19 mouse cellular contexts compared by ENCODE assay signal in the genomic region with DNA sequence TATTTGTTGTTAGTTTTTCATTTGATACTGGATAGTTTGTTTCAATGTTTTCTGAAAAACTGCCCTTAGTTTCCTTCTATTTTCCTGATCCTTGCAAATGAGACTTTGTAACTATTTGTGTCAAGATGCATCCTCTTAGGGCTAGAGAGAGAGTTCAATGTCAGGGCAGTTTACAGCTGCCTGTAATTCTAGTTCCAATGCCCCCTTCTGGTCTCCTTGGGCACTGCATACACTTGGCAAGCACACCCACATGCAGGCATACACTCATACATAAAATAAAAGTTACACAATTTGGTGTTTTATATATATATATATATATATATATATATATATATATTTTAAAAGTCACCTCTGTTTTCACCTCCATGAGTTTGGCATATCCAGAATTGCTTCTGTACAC. TPM values are rescaled to one million over a fixed set of nuclear protein-coding genes. Genes with fewer than 3 reads are reported as not detected.
DNase-seq lines count a peak whose midpoint lies in the region; TF ChIP-seq lines count a peak whose summit lies in the region.
"Had no signal": no experiment of that assay in that cellular context is flagged by ENCODE, and none has a peak within 500 bp of the region (broad histone marks: within the 10 kb centered on the region; RNA-seq: fewer than 3 reads in every experiment).

No protein-coding gene starts in this region.

- TF ChIP-seq CTCF in layer of hippocampus, adult 2 months (conservative IDR thresholded peaks at IDR 0.05): peak; percentile 49
- TF ChIP-seq CTCF in ES-Bruce4 (IDR thresholded peaks at IDR 0.05; ENCODE audit: low read depth, low read length): peak; percentile 2
- 0 out of 2 replicates have a peak, but pooled peaks have one; percentile 10 for TF ChIP-seq CTCF in bone marrow, adult 2 months (IDR thresholded peaks at IDR 0.05; ENCODE audit: control insufficient read depth, insufficient read depth, low read length)

- no peaks in the 10 kb centered on the region for H3K27me3 ChIP-seq in ES-Bruce4 (ENCODE audit: control insufficient read depth, insufficient read depth, low read length, poor library complexity, severe bottlenecking)

- H3K4me1 ChIP-seq in ES-Bruce4 (ENCODE audit: control insufficient read depth, insufficient read depth, low read length): no peaks in the 10 kb centered on the region
- peaks cover 1% of the 10 kb centered on the region; the same call in 1 of the 2 replicates for H3K4me1 ChIP-seq in bone marrow, adult 2 months (ENCODE audit: control insufficient read depth, insufficient read depth, low read length)

- TF ChIP-seq EP300 in ES-Bruce4 (IDR thresholded peaks at IDR 0.05; ENCODE audit: insufficient read depth, low read depth, low read length): no peak

- no peak for TF ChIP-seq POLR2A in ES-Bruce4 (IDR thresholded peaks at IDR 0.05; ENCODE audit: insufficient read depth, low read length)
- TF ChIP-seq POLR2A in bone marrow, adult 2 months (IDR thresholded peaks at IDR 0.05; ENCODE audit: borderline replicate concordance, control insufficient read depth, low read depth, low read length): no peak

- H3K9ac ChIP-seq in ES-Bruce4 (ENCODE audit: low read depth, poor library complexity, severe bottlenecking): no peak overlapping the region
- H3K9ac ChIP-seq: forebrain, postnatal 0 days; lung, embryonic 14.5 days had no signal

- no peak overlapping the region for H3K27ac ChIP-seq in layer of hippocampus, adult 2 months
- H3K27ac ChIP-seq in ES-Bruce4 (ENCODE audit: insufficient read depth, low read length): no peak overlapping the region
- no peak overlapping the region for H3K27ac ChIP-seq in bone marrow, adult 2 months (ENCODE audit: control insufficient read depth, insufficient read depth, low read depth, low read length, poor library complexity)

- no peaks in the 10 kb centered on the region for H3K9me3 ChIP-seq in ES-Bruce4 (replicated peaks; ENCODE audit: control insufficient read depth, insufficient read depth, low read length, poor library complexity, severe bottlenecking)

- no peaks in the 10 kb centered on the region for H3K36me3 ChIP-seq in ES-Bruce4 (ENCODE audit: control insufficient read depth, insufficient read depth, low read length, poor library complexity, severe bottlenecking)

- no peak overlapping the region for H3K4me3 ChIP-seq in layer of hippocampus, adult 2 months
- H3K4me3 ChIP-seq in ES-Bruce4 (ENCODE audit: low read depth, low read length): no peak overlapping the region
- H3K4me3 ChIP-seq in bone marrow, adult 2 months (replicated peaks; ENCODE audit: control insufficient read depth, low read depth, low read length): no peak overlapping the region
- H3K4me3 ChIP-seq: erythroblast, embryonic 14.5 days had no signal

- DNase-seq in adrenal gland, postnatal 14 days: peak; percentile 24
- no peak for DNase-seq in adrenal gland, adult 2 months
- no peak for DNase-seq in layer of hippocampus, adult 2 months (ENCODE audit: low spot score in 2 of 2)
- DNase-seq in layer of hippocampus, postnatal 10 days (ENCODE audit: low spot score in 2 of 2): no peak
- DNase-seq in left cerebral cortex, adult 11 months (ENCODE audit: low spot score): no peak
- no peak for DNase-seq in heart, adult 8-10 months (ENCODE audit: low spot score)
- DNase-seq: adrenal gland, postnatal 25 days; forebrain, postnatal 0 days; kidney, adult 11 months; lung, embryonic 14.5 days had no signal

RNA-seq across cellular contexts. Expression of a gene that starts 4.2 kb away (rescaled TPM):
- 144 and 165 TPM in 2 replicates for total RNA-seq in adrenal gland, postnatal 14 days (2021)
- total RNA-seq in adrenal gland, adult 2 months (2021): 100 to 1,000 TPM; 146 to 161 TPM
- polyA plus RNA-seq in adrenal gland, adult 2 months (2012; rRNA removed): 12.7 and 12.8 TPM in 2 replicates
- 100 to 1,000 TPM; 125 to 131 TPM for total RNA-seq in layer of hippocampus, adult 2 months (2021)
- total RNA-seq in layer of hippocampus, postnatal 10 days (2021): 100 to 1,000 TPM; 143 to 153 TPM
- polyA plus RNA-seq in ES-Bruce4 (2011; ENCODE audit: insufficient read depth, insufficient read length, low read depth, missing spikeins): 461 and 463 TPM in 2 replicates
- polyA plus RNA-seq in bone marrow, adult 2 months (2011; ENCODE audit: insufficient read depth, insufficient read length, low replicate concordance, missing spikeins): 228 and 282 TPM in 2 replicates
- total RNA-seq in heart, adult 8-10 months (2022): 10 to 100 TPM; 63.4 to 76.0 (median 68.3) TPM

RNA-seq across cellular contexts. Expression of a gene that starts 14.8 kb away (rescaled TPM):
- total RNA-seq in adrenal gland, postnatal 14 days (2021): not detected in 2 replicates
- not detected for total RNA-seq in adrenal gland, adult 2 months (2021)
- polyA plus RNA-seq in adrenal gland, adult 2 months (2012; rRNA removed): not detected in 2 replicates
- total RNA-seq in layer of hippocampus, adult 2 months (2021): under 1 TPM; 0.49 to 0.66 TPM
- under 1 TPM; 0.57 to 0.80 TPM for total RNA-seq in layer of hippocampus, postnatal 10 days (2021)
- polyA plus RNA-seq in ES-Bruce4 (2011; ENCODE audit: insufficient read depth, insufficient read length, low read depth, missing spikeins): not detected in 2 replicates
- not detected in 2 replicates for polyA plus RNA-seq in bone marrow, adult 2 months (2011; ENCODE audit: insufficient read depth, insufficient read length, low replicate concordance, missing spikeins)
- not detected for total RNA-seq in heart, adult 8-10 months (2022)
- total RNA-seq: adrenal gland, postnatal 25 days; forebrain, postnatal 0 days; gastrocnemius, adult 8-10 months; hematopoietic stem cell, adult 5-6 weeks; megakaryocyte, adult 5-6 weeks had no signal
- polyA plus RNA-seq: C2C12; erythroblast, embryonic 14.5 days; forebrain, postnatal 0 days; limb, embryonic 11.5 days; lung, embryonic 14.5 days; neural tube, embryonic 11.5 days had no signal

RNA-seq across cellular contexts. Expression of a gene that starts 25.8 kb away (rescaled TPM):
- 5.6 and 49.1 TPM in 2 replicates for total RNA-seq in adrenal gland, postnatal 14 days (2021)
- total RNA-seq in adrenal gland, adult 2 months (2021): 1 to 10 TPM; 6.4 to 8.1 TPM
- polyA plus RNA-seq in adrenal gland, adult 2 months (2012; rRNA removed): 1.9 and 2.1 TPM in 2 replicates
- 10 to 100 TPM; 60.7 to 62.4 TPM for total RNA-seq in layer of hippocampus, adult 2 months (2021)
- total RNA-seq in layer of hippocampus, postnatal 10 days (2021): 10 to 100 TPM; 66.4 to 78.1 TPM
- polyA plus RNA-seq in ES-Bruce4 (2011; ENCODE audit: insufficient read depth, insufficient read length, low read depth, missing spikeins): 19.5 and 32.8 TPM in 2 replicates
- 1.3 and 4.8 TPM in 2 replicates for polyA plus RNA-seq in bone marrow, adult 2 months (2011; ENCODE audit: insufficient read depth, insufficient read length, low replicate concordance, missing spikeins)
- total RNA-seq in heart, adult 8-10 months (2022): 10 to 100 TPM in 1 of 4 experiments, 1 to 10 TPM in 3; 5.4 to 11.7 (median 7.0) TPM
- total RNA-seq: hematopoietic stem cell, adult 5-6 weeks; megakaryocyte, adult 5-6 weeks had no signal
